Mouse (Mus musculus) brain, embryonic 14.5 days (tissue): ENCODE measurements around the gene Rnf216. TPM values are rescaled to one million over a fixed set of nuclear protein-coding genes. Genes with fewer than 3 reads are reported as not detected.

Source experiments
- DNase-seq: peaks from one replicate; pipeline ENCODE4 v3.0.0-alpha.2; 2011; ENCODE audit warnings: low read depth
- CTCF ChIP-seq: fragments of 200-500 bp; IDR thresholded peaks from 2 replicates; pipeline ENCODE4 v1.5.1; 2012; ENCODE audit warnings: inconsistent platforms, mild to moderate bottlenecking, moderate library complexity, borderline replicate concordance; ENCODE audit not compliant: insufficient read depth, insufficient read length; ENCODE audit errors: extremely low read depth
- POLR2A ChIP-seq: fragments of 200-500 bp; IDR thresholded peaks from 2 replicates; pipeline ENCODE4 v1.6.1; 2012; ENCODE audit warnings: mild to moderate bottlenecking, inconsistent platforms, borderline replicate concordance; ENCODE audit not compliant: poor library complexity, insufficient read depth, insufficient read length, severe bottlenecking; ENCODE audit errors: extremely low read depth
- polyA plus RNA-seq: library from polyadenylated mRNA; depleted of rRNA; stranded (reverse); fragments of >200 nt; gene quantifications from 2 replicates; pipeline ENCODE4 v1.2.3, GENCODE M21; 2012

The Rnf216 gene
- polyA plus RNA-seq, 1 experiment, result 33.2 TPM

DNA sequence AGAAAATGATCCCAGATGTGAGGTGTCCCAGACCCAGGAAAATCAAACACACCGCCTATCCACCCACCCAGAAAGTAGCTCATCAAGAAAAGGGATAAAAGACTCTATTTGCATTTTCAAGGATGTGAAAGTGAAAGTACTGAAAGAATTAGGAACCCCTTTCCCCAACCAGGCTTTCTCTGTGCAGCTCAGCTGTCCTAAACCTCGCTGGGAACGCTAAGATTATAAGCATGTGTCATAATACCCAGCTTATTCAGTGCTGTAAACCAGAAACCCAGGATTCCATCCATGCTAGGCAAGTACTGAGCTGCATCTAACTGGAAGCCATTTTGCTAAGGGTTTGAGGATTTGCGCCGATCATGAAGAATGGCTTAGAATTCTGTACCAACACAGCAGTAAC is 62.5 kb downstream of the Rnf216 start:
- TF ChIP-seq POLR2A (no peak), CTCF (no peak)
- DNase-seq, result peak; percentile 47

DNA sequence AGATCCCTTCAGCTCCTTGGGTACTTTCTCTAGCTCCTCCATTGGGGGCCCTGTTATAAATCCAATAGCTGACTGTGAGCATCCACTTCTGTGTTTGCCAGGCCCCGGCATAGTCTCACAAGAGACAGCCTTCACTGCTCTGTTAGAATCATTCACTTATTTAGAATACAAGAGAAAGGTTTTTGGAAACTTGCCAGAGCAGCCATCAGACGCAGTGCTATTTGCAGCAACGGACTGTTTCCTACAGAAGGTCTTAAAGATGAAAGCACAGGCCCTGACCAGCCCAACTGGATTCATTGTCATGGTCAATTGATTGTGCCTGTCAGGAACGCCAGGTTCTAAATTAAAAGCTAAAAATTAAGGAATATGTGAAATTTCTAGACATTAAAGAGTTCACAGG is 63.0 kb downstream of the Rnf216 start:
- DNase-seq, result peak; percentile 82

DNA sequence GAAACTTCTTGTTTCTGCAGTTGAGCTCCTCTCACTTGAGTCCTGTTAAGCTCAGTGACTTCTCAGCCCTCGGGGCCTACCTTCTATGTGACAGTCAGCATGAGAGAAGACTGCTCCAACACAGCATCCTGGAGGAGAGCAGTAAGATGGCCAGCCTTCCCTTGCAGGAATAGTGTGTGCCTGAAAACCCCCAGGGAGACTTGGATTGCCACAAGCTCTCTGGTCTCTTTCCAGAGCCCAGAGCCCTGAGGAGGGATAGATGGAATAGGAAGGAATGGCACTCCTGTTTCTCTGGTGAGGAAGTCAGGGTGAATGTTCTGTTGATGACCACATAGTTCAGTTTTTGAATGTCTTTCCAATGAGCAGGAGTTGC is 63.8 kb downstream of the Rnf216 start:
- TF ChIP-seq POLR2A (no peak), CTCF (no peak)
- DNase-seq, result no peak

More for the DNA sequence above, 63.0 kb downstream of the Rnf216 start:
- no peak for TF ChIP-seq CTCF

DNA sequence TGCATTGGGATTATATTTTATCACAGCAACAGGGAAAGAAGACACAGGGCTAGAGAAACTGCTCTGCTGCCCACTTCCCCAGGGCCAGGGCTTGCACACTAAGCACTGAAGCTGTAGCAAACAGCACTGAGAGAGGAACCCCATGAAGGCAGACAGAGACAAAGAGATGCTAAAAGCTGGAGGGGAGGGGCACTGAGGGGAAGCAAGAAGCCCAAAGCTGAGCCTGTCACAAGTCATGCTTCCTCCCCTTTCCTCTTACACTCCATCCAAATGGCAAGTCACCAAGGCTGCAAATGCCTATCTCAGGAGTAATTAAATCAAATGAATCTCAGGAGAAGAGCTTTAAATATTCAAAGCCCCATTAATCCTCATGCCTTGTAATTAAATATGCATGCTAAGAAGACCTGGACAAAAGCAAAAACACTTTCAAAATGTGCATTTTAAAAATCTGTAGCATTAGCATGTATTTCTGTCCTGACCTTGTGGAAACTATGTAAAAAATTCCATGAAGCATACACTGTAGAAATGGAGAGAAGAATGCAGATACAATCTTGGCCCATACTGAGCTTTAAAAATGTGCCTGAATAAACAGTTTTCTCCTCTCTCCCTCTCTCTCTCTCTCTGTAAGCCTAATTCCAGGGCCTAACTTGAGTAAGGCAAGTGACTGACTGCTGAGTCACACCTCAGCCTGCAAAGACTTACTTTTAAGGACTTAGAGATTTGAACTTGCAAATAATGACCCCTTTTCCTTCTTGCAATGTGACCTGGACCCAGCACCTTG is 64.4 kb downstream of the Rnf216 start:
- peak; percentile 85 for DNase-seq
- no peak for TF ChIP-seq CTCF
- no peak for TF ChIP-seq POLR2A

DNA sequence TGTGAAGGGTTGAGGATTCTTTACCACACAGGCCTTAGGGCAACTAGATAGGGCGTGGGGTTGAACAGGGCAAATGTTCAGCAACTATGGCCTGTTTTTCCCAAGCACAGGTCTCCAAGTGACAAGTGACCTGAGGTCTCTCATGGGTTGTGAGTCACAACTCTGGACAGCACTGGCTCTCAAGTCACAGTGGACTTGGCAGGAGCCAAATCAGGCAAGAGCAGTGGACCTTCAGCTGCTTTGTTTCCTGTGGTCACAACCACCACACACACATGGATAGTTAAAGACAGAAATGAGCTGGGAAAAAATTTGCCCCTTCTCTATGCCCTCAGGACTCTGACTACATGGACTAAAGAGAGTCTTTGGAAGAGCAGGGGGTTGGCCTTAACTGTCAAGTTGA is 65.2 kb downstream of the Rnf216 start:
- TF ChIP-seq CTCF (no peak), POLR2A (no peak)
- no peak for DNase-seq

DNA sequence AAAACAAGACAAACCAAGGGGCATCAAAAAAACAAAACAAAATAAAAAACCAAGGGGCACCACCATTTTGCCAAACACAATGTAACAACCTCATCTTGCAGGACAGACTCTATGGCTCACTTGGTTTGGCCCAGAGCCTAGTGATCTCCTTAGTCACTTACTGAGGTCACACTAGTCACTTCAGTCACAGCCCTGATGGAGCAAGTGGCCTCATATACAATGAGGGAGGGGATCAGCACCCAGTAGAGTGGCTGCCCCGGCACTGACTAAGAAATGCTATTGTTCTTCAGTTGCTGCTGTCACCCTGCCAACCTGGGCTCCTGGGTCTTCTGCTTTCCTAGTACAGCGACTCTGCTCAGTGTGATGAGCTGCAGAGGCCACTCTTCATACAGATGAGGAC is 68.9 kb downstream of the Rnf216 start:
- no peak for DNase-seq
- TF ChIP-seq POLR2A (no peak), CTCF (no peak)

DNA sequence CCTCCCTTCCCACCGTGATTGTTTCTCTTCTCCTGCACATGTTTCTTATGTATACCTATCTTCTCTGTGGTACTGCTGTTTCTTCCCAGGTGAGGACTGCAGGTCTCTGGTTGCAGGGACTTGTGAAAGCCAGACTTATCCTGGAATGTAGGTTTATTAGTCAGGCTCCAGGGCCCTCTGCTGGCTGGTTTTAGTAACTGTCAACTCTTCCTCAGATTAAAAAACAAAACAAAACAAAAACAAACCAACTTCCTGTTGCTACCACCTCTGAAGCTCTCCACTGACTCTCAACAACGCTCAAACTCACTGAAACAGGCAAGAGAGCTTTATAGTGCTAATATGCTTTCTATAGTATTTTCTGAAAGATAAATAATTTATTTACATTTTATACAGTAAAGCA is 69.5 kb downstream of the Rnf216 start:
- DNase-seq, result peak; percentile 64
- TF ChIP-seq CTCF (peak; percentile 33; the same call in 1 of the 2 replicates), POLR2A (no peak)

DNA sequence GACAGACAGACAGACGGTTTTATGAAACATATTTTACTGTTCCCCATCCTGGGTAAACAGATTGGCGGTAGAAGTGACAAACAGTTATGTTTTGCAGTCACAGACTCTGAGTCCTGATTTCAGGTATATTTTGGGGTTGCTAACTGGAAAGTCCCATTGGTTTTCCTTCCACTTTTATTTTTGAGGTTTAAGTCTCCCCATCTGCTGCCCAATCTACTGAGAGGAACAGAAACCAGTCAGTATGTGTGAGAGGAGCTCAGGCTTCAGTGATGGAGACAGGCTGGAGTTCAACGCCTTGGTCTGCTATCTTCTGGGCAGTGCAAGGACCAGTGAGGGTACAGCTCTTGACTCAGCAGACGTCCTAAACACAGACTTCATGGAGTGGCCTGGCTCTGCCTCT is 74.0 kb downstream of the Rnf216 start:
- DNase-seq, result no peak
- no peak for TF ChIP-seq CTCF
- no peak for TF ChIP-seq POLR2A

DNA sequence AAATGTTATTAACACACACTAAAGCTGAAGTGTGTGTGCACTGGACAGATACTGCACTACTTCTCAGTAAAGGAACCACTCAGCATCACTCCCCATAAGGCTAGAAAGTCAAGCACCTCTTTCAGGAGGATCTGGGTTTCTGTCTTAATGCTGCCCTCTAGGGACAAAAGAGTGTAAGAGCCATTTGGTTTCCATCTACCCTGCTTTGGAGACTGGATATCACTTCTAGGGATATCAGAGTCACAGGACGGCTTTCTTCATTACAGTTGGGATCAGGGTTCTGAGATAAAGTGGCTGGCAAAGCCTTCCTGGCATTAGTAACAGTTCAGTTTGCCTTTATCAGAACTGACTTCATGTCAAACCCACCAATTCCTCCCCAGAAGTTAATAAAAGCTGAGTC is 75.6 kb downstream of the Rnf216 start:
- TF ChIP-seq POLR2A (no peak), CTCF (peak; percentile 64; the same call in 1 of the 2 replicates)
- peak; percentile 78 for DNase-seq

DNA sequence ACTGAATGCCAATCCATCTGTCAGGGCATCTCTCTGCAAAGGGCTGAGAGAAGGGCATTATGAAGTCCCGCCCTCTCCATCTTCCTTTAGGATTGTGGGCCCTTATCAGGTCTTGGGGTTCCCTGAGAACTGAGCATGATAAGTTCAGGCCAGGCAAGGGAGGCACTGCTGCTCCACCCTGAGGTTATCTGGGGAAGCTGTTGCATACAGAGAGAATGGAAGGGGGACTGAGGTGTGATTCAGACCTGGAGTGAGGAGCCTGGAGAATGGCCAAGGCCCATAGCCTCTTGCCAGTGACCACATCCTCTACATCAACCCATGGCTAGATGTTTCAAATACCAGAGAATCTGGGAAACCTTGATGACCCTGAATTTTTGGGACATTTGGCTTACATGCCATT is 76.7 kb downstream of the Rnf216 start:
- DNase-seq, result no peak
- TF ChIP-seq POLR2A (no peak), CTCF (no peak)

DNA sequence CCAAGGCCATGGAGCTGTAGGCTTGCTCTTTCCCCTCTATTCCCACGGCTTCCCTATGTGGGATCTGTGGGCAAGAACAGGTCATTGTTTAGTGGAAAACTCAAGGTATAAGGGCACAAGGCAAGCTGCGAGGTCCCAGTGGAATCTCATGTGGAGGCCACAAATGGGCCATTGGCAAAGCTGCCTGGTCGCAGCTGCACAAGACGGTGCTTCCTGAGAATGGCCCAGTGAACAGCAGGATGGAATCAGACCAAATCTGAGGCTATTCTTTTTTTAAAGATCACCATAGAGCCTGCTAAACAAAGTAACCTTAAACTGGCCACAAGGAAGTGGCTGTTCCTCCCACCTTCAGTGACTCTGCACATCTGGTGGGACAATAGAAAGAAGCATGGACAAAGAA is 77.5 kb downstream of the Rnf216 start:
- no peak for DNase-seq
- TF ChIP-seq CTCF (no peak), POLR2A (no peak)

DNA sequence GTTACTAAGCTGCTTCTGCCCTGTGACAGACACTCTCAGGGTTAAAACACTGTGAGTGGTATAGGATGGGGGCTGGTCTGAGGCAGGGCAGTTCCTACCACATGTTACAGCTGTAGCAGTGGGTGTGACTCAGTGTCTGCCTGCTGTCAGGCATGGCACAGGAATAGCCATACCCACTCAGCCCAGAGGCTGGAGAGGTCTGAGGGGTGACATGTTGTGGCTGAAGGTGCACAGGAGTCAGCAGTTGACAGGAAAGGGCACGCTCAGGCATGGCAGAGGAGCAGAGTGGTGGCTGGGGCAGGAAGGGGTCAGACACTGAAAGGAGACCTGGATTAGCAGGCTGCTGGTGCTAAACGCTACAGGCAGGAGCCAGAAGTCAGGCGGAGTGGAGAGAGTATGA is 78.7 kb downstream of the Rnf216 start:
- DNase-seq, result no peak

More for the DNA sequence above, 78.7 kb downstream of the Rnf216 start:
- TF ChIP-seq POLR2A (no peak), CTCF (no peak)
